Mouse (Mus musculus): ENCODE measurements around the gene Rbms3. TPM values are rescaled to one million over a fixed set of nuclear protein-coding genes. Genes with fewer than 3 reads are reported as not detected.

Gene Rbms3
- polyA plus RNA-seq, 1 experiment from 2014 or later: 18.9 TPM

DNA sequence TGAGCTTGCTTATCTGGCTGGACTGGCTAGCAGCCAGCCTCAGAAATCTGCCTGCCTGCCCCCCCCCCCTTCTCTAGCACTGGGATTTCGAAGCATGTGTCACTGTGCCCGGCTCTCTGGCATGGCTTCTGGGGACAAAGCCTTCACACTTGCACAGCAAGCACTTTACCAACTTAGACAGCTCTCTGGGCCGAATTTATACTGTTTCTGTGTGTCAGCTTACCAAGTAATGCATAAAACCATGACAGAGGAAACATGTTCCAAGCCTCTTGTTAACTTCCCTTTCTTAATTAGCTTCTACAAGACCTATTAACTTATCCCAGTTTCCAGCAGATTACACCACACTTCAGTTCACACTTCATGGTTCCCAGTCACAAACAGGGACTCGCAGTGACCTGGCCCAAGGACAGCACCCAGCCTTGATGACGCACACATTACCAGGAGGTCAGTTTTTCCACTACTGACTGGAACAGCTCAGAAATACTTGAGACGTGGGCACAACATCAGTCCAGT lies 589.7 kb downstream of the Rbms3 start:
- Histone ChIP-seq H3K4me3 (no peak overlapping the region), H3K4me2 (replicated peaks) (no peak overlapping the region), H3K9me3 (no peaks in the 10 kb centered on the region), H3K27ac (replicated peaks) (no peak overlapping the region), H3K4me1 (peaks cover 7% of the 10 kb centered on the region), H3K27me3 (no peaks in the 10 kb centered on the region), H3K36me3 (no peaks in the 10 kb centered on the region), H3K9ac (replicated peaks) (no peak overlapping the region)
- 0 out of 2 replicates have a peak, but pooled peaks have one; percentile 23 for ATAC-seq (replicated peaks)
- WGBS: 39% methylated on average over 6 of the region's 6 CpGs

DNA sequence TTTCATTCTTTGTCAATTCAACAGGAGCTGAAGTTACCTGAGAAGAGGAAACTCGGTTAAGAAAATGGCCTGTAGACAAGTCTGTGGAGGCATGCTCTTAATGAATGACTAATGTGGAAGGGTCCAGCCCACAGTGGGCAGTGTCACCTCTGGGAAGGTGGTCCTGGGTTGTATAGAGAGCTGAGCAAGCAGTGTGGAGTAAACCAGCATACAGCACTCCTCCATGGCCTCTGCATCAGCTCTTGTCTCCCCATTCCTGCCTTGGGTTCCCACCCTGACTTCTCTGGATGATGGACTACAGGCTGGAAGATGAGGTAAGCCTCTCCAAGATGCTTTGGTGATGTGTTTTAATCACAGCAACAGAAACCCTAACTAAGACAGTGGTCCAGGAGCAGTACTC lies 597.0 kb downstream of the Rbms3 start:
- H3K4me3 ChIP-seq: no peak overlapping the region
- ATAC-seq (replicated peaks): no peak
- H3K4me1 ChIP-seq: peaks cover 4% of the 10 kb centered on the region; the same call in 1 of the 2 replicates
- 87% methylated on average over 1 of the region's 1 CpGs for WGBS
- H3K4me2 ChIP-seq (replicated peaks): no peak overlapping the region
- H3K36me3 ChIP-seq: no peaks in the 10 kb centered on the region
- H3K9me3 ChIP-seq: no peaks in the 10 kb centered on the region
- no peak overlapping the region for H3K9ac ChIP-seq (replicated peaks)
- no peaks in the 10 kb centered on the region for H3K27me3 ChIP-seq
- no peak overlapping the region for H3K27ac ChIP-seq (replicated peaks)

GRCm38 (mm10) chr9:117031237-117031636 lies 598.5 kb downstream of the Rbms3 start:
- Histone ChIP-seq H3K4me1 (peaks cover 4% of the 10 kb centered on the region; the same call in 1 of the 2 replicates), H3K27me3 (no peaks in the 10 kb centered on the region), H3K36me3 (no peaks in the 10 kb centered on the region), H3K4me2 (replicated peaks) (no peak overlapping the region), H3K4me3 (no peak overlapping the region), H3K9me3 (no peaks in the 10 kb centered on the region), H3K9ac (replicated peaks) (no peak overlapping the region), H3K27ac (replicated peaks) (no peak overlapping the region)
- 70% methylated on average over 11 of the region's 11 CpGs for WGBS
- no peak for ATAC-seq (replicated peaks)

GRCm38 (mm10) chr9:117030837-117031236 lies 598.9 kb downstream of the Rbms3 start:
- no peak overlapping the region for H3K27ac ChIP-seq (replicated peaks)
- H3K27me3 ChIP-seq: no peaks in the 10 kb centered on the region
- H3K9me3 ChIP-seq: no peaks in the 10 kb centered on the region
- H3K9ac ChIP-seq (replicated peaks): no peak overlapping the region
- no peak overlapping the region for H3K4me2 ChIP-seq (replicated peaks)
- no peaks in the 10 kb centered on the region for H3K36me3 ChIP-seq
- no peak for ATAC-seq (replicated peaks)
- no peak overlapping the region for H3K4me3 ChIP-seq
- 33% methylated on average over 6 of the region's 6 CpGs for WGBS
- peaks cover 4% of the 10 kb centered on the region; the same call in 1 of the 2 replicates for H3K4me1 ChIP-seq

DNA sequence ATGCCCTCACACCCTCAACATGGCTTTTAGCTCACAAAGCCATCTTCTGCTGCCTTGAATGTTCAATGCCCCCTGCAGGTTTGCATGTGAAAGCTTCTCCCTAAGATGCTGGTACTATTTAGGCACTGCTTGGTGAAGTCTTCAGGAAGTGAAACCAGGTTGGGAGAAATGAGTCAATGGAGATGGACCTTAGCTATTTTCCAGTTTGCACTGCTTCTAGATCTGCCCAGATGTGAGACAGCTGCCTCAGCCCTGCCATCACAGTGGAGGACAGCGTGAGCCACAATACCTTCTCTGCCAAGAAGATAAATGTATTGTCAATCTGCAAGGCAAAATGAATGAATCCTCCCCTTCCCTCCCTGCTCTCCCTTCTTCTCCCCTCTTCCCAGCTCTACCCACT lies 599.8 kb downstream of the Rbms3 start:
- Histone ChIP-seq H3K36me3 (no peaks in the 10 kb centered on the region), H3K27me3 (no peaks in the 10 kb centered on the region), H3K4me2 (replicated peaks) (no peak overlapping the region), H3K27ac (replicated peaks) (no peak overlapping the region), H3K4me3 (no peak overlapping the region), H3K9me3 (no peaks in the 10 kb centered on the region), H3K9ac (replicated peaks) (no peak overlapping the region), H3K4me1 (peaks cover 4% of the 10 kb centered on the region; the same call in 1 of the 2 replicates)
- no peak for ATAC-seq (replicated peaks)
- WGBS: 86% methylated on average over 1 of the region's 1 CpGs

- no peak for ATAC-seq (replicated peaks)
- Histone ChIP-seq H3K27ac (replicated peaks) (no peak overlapping the region), H3K4me1 (peaks cover 4% of the 10 kb centered on the region; the same call in 1 of the 2 replicates), H3K36me3 (no peaks in the 10 kb centered on the region), H3K4me3 (no peak overlapping the region), H3K4me2 (replicated peaks) (no peak overlapping the region), H3K27me3 (no peaks in the 10 kb centered on the region), H3K9me3 (no peaks in the 10 kb centered on the region), H3K9ac (replicated peaks) (no peak overlapping the region)
- WGBS: 87% methylated on average over 4 of the region's 4 CpGs
These were observed 601.1 kb downstream of the Rbms3 start for GRCm38 (mm10) chr9:117028586-117028985.

DNA sequence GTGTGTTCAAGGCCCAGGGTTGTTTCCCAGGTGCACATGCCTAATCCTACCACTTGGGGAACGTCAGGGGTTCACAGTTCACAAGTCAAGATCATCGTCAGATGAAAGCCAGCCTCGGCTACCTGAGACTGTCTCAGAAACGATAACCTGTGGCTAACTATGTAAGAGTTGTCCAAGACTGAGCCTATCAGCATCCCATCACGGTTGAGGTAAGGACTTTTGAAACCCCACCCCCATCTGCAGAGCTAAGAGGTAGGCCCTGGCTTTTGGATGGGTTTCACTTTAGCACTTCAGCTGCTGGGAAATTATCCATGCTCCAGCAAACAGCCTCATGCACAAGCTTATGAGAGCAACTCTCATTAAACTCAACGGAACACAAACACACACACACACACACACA lies 607.6 kb downstream of the Rbms3 start:
- no peak for ATAC-seq (replicated peaks)
- Histone ChIP-seq H3K4me2 (replicated peaks) (no peak overlapping the region), H3K4me3 (no peak overlapping the region), H3K9ac (replicated peaks) (no peak overlapping the region), H3K27me3 (no peaks in the 10 kb centered on the region), H3K9me3 (no peaks in the 10 kb centered on the region), H3K4me1 (no peaks in the 10 kb centered on the region), H3K36me3 (no peaks in the 10 kb centered on the region), H3K27ac (replicated peaks) (no peak overlapping the region)
- 83% methylated on average over 6 of the region's 6 CpGs for WGBS

- no peak overlapping the region for H3K27ac ChIP-seq (replicated peaks)
- H3K27me3 ChIP-seq: no peaks in the 10 kb centered on the region
- no peaks in the 10 kb centered on the region for H3K4me1 ChIP-seq
- no peak overlapping the region for H3K9ac ChIP-seq (replicated peaks)
- ATAC-seq (replicated peaks): no peak
- 95% methylated on average over 3 of the region's 3 CpGs for WGBS
- H3K36me3 ChIP-seq: no peaks in the 10 kb centered on the region
- H3K4me2 ChIP-seq (replicated peaks): no peak overlapping the region
- H3K9me3 ChIP-seq: no peaks in the 10 kb centered on the region
- no peak overlapping the region for H3K4me3 ChIP-seq
These were observed 608.2 kb downstream of the Rbms3 start for GRCm38 (mm10) chr9:117021506-117021905.

- WGBS: 90% methylated on average over 2 of the region's 2 CpGs
- H3K27me3 ChIP-seq: no peaks in the 10 kb centered on the region
- ATAC-seq (replicated peaks): no peak
- H3K4me1 ChIP-seq: no peaks in the 10 kb centered on the region
- no peaks in the 10 kb centered on the region for H3K36me3 ChIP-seq
- H3K4me3 ChIP-seq: no peak overlapping the region
- no peak overlapping the region for H3K9ac ChIP-seq (replicated peaks)
- H3K27ac ChIP-seq (replicated peaks): no peak overlapping the region
- H3K9me3 ChIP-seq: no peaks in the 10 kb centered on the region
- H3K4me2 ChIP-seq (replicated peaks): no peak overlapping the region
These were observed 609.5 kb downstream of the Rbms3 start for GRCm38 (mm10) chr9:117020216-117020615.

- H3K36me3 ChIP-seq: no peaks in the 10 kb centered on the region
- no peak overlapping the region for H3K4me2 ChIP-seq (replicated peaks)
- H3K27me3 ChIP-seq: no peaks in the 10 kb centered on the region
- 46% methylated on average over 2 of the region's 2 CpGs for WGBS
- no peaks in the 10 kb centered on the region for H3K4me1 ChIP-seq
- H3K27ac ChIP-seq (replicated peaks): no peak overlapping the region
- H3K4me3 ChIP-seq: no peak overlapping the region
- H3K9ac ChIP-seq (replicated peaks): no peak overlapping the region
- ATAC-seq (replicated peaks): no peak
- H3K9me3 ChIP-seq: no peaks in the 10 kb centered on the region
These were observed 611.0 kb downstream of the Rbms3 start for GRCm38 (mm10) chr9:117018741-117019163.

DNA sequence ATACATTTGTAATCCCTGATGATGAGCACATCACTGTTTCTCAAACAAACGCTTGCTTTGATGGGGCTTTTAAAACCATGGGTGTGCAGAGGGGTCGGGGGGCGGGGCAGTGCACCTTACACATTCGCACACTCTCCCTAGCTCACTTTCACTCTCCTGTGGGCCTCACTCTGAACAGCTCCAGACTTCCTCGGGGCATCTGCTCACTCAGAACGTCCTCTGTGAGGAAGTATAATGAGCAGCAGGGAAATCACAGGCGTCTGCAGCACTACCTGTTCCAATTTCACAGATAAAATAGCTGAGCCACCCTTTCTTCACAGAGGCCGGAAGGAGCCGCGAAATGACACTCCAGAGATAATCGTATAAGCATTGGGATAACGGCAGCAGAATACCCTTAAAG lies 611.4 kb downstream of the Rbms3 start:
- Histone ChIP-seq H3K27me3 (no peaks in the 10 kb centered on the region), H3K9ac (replicated peaks) (no peak overlapping the region), H3K27ac (replicated peaks) (no peak overlapping the region), H3K4me2 (replicated peaks) (no peak overlapping the region), H3K9me3 (no peaks in the 10 kb centered on the region), H3K4me3 (no peak overlapping the region), H3K36me3 (no peaks in the 10 kb centered on the region), H3K4me1 (no peaks in the 10 kb centered on the region)
- 68% methylated on average over 12 of the region's 12 CpGs for WGBS
- no peak for ATAC-seq (replicated peaks)

GRCm38 (mm10) chr9:117016605-117017319 lies 613.0 kb downstream of the Rbms3 start:
- Histone ChIP-seq H3K4me3 (no peak overlapping the region), H3K36me3 (no peaks in the 10 kb centered on the region), H3K27me3 (no peaks in the 10 kb centered on the region), H3K9me3 (no peaks in the 10 kb centered on the region), H3K9ac (replicated peaks) (no peak overlapping the region), H3K27ac (replicated peaks) (no peak overlapping the region), H3K4me2 (replicated peaks) (no peak overlapping the region), H3K4me1 (no peaks in the 10 kb centered on the region)
- no peak for ATAC-seq (replicated peaks)
- 91% methylated on average over 9 of the region's 9 CpGs for WGBS

DNA sequence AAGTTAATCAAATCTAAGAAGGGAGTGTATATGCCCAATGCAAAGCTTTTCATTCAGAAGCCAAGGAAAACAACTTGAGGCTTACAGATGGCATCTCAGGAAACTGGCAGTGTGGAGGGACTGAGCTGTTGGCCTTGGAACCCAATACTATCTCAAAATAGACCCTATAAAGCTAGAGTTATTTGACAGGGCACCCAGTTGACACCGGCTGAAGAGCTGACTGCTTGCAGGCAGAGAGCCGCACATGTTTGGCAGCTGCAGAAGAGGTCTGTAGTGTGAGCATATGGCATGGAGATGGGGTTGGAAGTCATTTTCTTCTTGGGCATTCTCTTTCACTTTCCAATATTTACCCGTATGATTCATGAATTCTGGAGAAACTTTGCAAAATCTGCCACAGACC lies 616.3 kb downstream of the Rbms3 start:
- WGBS: 82% methylated on average over 3 of the region's 3 CpGs
- Histone ChIP-seq H3K27ac (replicated peaks) (no peak overlapping the region), H3K27me3 (no peaks in the 10 kb centered on the region), H3K4me2 (replicated peaks) (no peak overlapping the region), H3K36me3 (no peaks in the 10 kb centered on the region), H3K4me1 (no peaks in the 10 kb centered on the region), H3K9ac (replicated peaks) (no peak overlapping the region), H3K4me3 (no peak overlapping the region), H3K9me3 (no peaks in the 10 kb centered on the region)
- no peak for ATAC-seq (replicated peaks)

All from forebrain, embryonic 15.5 days (tissue).